Mouse (Mus musculus): ENCODE measurements around the gene Grip1. TPM values are rescaled to one million over a fixed set of nuclear protein-coding genes. Genes with fewer than 3 reads are reported as not detected.

Gene Grip1
- polyA plus RNA-seq, 1 experiment: 5.0 TPM

DNA sequence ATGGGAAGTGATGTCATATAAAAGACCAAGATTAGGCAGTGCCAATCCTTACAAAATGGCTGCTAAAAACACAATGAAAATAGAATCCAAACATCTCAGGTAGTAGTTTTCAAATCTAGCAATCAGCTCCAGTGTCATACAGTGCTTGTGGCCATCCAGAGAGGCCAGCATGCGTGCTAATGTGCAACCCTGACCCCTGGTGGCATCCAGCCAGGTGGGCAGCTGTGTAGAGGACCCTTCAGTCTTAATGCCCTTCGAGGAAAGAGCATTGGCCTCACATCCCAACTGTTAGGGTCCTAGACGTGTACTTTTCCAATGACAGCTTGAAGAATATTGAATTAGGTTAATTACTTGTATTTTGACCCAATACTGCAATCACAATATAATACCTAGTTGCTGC lies 624.2 kb downstream of the Grip1 start:
- no peak for TF ChIP-seq CTCF (IDR thresholded peaks at IDR 0.05; ENCODE audit: borderline replicate concordance, insufficient read depth, low read depth, low read length)
- TF ChIP-seq POLR2A (IDR thresholded peaks at IDR 0.05; ENCODE audit: borderline replicate concordance, insufficient read depth, low read length): no peak
- Histone ChIP-seq H3K27ac (ENCODE audit: insufficient read depth, low read length) (no peak overlapping the region), H3K4me1 (ENCODE audit: control insufficient read depth, insufficient read depth, low read length) (no peaks in the 10 kb centered on the region), H3K27me3 (ENCODE audit: control insufficient read depth, insufficient read depth, low read length) (no peaks in the 10 kb centered on the region), H3K4me3 (replicated peaks; ENCODE audit: insufficient read depth, low read depth, low read length) (no peak overlapping the region)
- WGBS: 59% methylated on average over 3 of the region's 3 CpGs
- no peak for DNase-seq

DNA sequence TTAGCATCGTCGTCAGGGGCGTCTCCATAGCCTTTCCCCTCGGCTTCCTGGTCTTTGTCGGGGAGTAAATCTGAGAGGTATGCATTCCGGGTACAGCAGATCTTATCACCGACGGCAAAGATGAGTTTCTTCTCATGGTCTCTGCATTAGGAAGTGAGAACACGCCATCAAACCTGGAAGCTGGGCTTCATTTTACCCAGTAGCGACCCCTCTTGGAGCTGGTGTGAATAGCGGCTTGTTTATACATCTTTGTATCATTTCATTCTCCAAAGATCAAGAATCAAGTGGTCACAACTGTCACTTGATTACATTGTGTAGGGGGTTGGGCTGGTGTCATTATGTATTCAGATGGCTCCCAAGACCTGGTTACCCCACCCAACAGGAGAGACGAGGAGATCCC lies 638.9 kb downstream of the Grip1 start:
- H3K27me3 ChIP-seq (ENCODE audit: control insufficient read depth, insufficient read depth, low read length): no peaks in the 10 kb centered on the region; the same call in 1 of the 2 replicates
- H3K4me3 ChIP-seq (replicated peaks; ENCODE audit: insufficient read depth, low read depth, low read length): no peak overlapping the region
- no peak for DNase-seq
- TF ChIP-seq CTCF (IDR thresholded peaks at IDR 0.05; ENCODE audit: borderline replicate concordance, insufficient read depth, low read depth, low read length) (no peak), POLR2A (IDR thresholded peaks at IDR 0.05; ENCODE audit: borderline replicate concordance, insufficient read depth, low read length) (no peak)
- H3K27ac ChIP-seq (ENCODE audit: insufficient read depth, low read length): no peak overlapping the region
- H3K4me1 ChIP-seq (ENCODE audit: control insufficient read depth, insufficient read depth, low read length): no peaks in the 10 kb centered on the region
- WGBS: 88% methylated on average over 12 of the region's 12 CpGs

DNA sequence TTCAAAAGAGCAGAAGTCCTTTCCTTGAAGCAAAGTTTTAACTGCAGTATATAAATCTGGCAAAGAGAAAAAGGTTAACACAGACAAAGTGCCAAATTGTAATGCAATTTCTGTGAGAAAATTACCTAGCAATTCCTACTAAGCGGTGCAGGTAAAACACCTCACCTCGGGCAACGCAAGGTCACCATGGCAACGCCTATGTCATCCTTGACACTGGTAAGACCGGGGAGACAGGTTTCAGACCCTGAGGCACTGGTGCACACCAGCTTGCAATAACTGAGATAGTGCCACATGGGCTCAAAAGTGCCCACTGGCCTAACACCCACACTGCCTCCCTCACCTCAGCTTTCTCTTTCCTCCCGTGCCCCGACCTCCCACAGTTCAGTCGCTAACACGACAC lies 641.5 kb downstream of the Grip1 start:
- no peak overlapping the region for H3K4me3 ChIP-seq (replicated peaks; ENCODE audit: insufficient read depth, low read depth, low read length)
- TF ChIP-seq POLR2A (IDR thresholded peaks at IDR 0.05; ENCODE audit: borderline replicate concordance, insufficient read depth, low read length) (no peak), CTCF (IDR thresholded peaks at IDR 0.05; ENCODE audit: borderline replicate concordance, insufficient read depth, low read depth, low read length) (no peak)
- no peaks in the 10 kb centered on the region; the same call in 1 of the 2 replicates for H3K27me3 ChIP-seq (ENCODE audit: control insufficient read depth, insufficient read depth, low read length)
- H3K4me1 ChIP-seq (ENCODE audit: control insufficient read depth, insufficient read depth, low read length): no peaks in the 10 kb centered on the region
- no peak for DNase-seq
- H3K27ac ChIP-seq (ENCODE audit: insufficient read depth, low read length): no peak overlapping the region
- WGBS: 93% methylated on average over 9 of the region's 9 CpGs

- H3K27me3 ChIP-seq (ENCODE audit: control insufficient read depth, insufficient read depth, low read length): no peaks in the 10 kb centered on the region; the same call in 1 of the 2 replicates
- WGBS: 95% methylated on average over 5 of the region's 5 CpGs
- no peak for DNase-seq
These were observed 642.1 kb downstream of the Grip1 start for GRCm38 (mm10) chr10:120095716-120096115.

DNA sequence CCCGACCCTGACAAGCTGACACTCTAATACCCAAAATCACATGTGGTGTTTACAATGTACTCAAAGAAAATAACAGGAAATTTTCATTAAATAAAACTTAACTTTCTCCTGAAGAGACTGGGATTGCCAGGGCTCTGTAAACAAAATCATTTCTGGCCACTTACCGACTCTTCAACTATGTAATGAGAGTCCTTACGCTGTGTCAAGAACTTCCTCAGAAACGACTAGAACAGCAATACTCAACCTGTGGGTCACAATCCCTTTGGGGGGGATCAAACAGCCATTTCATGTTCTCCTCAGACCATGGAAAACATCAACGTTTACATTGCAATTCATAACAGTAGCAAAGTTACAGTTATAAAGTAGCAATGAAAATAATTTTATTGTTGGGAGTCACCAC lies 643.9 kb downstream of the Grip1 start:
- no peaks in the 10 kb centered on the region; the same call in 1 of the 2 replicates for H3K27me3 ChIP-seq (ENCODE audit: control insufficient read depth, insufficient read depth, low read length)
- WGBS: 93% methylated on average over 5 of the region's 5 CpGs
- no peak for TF ChIP-seq CTCF (IDR thresholded peaks at IDR 0.05; ENCODE audit: borderline replicate concordance, insufficient read depth, low read depth, low read length)
- H3K4me3 ChIP-seq (replicated peaks; ENCODE audit: insufficient read depth, low read depth, low read length): no peak overlapping the region
- no peak overlapping the region for H3K27ac ChIP-seq (ENCODE audit: insufficient read depth, low read length)
- no peak for DNase-seq
- H3K4me1 ChIP-seq (ENCODE audit: control insufficient read depth, insufficient read depth, low read length): no peaks in the 10 kb centered on the region

More at GRCm38 (mm10) chr10:120095716-120096115, 642.1 kb downstream of the Grip1 start:
- Histone ChIP-seq H3K4me3 (replicated peaks; ENCODE audit: insufficient read depth, low read depth, low read length) (no peak overlapping the region), H3K27ac (ENCODE audit: insufficient read depth, low read length) (no peak overlapping the region), H3K4me1 (ENCODE audit: control insufficient read depth, insufficient read depth, low read length) (no peaks in the 10 kb centered on the region)
- no peak for TF ChIP-seq CTCF (IDR thresholded peaks at IDR 0.05; ENCODE audit: borderline replicate concordance, insufficient read depth, low read depth, low read length)
- TF ChIP-seq POLR2A (IDR thresholded peaks at IDR 0.05; ENCODE audit: borderline replicate concordance, insufficient read depth, low read length): no peak

DNA sequence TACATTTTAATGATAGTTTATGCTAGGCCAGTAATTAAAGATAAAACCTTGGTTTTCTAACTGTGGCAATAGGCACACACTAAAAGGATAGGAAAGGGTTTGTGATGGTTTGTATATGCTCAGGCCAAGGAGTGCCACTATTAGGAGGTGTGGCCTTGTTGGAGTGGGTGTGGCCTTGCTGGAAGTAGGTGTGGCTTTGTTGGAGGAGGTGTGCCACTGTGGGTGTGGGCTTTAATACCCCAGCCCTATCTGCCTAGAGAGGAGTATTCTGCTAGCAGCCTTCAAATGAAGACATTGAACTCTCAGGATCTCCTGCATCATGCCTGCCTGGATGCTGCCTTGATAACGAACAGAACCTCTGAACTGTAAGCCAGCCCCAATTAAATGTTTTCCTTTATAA lies 647.2 kb downstream of the Grip1 start:
- no peaks in the 10 kb centered on the region for H3K4me1 ChIP-seq (ENCODE audit: control insufficient read depth, insufficient read depth, low read length)
- no peak overlapping the region for H3K27ac ChIP-seq (ENCODE audit: insufficient read depth, low read length)
- H3K4me3 ChIP-seq (replicated peaks; ENCODE audit: insufficient read depth, low read depth, low read length): no peak overlapping the region
- TF ChIP-seq CTCF (IDR thresholded peaks at IDR 0.05; ENCODE audit: borderline replicate concordance, insufficient read depth, low read depth, low read length) (no peak), POLR2A (IDR thresholded peaks at IDR 0.05; ENCODE audit: borderline replicate concordance, insufficient read depth, low read length) (no peak)
- H3K27me3 ChIP-seq (ENCODE audit: control insufficient read depth, insufficient read depth, low read length): no peaks in the 10 kb centered on the region
- 83% methylated on average over 1 of the region's 1 CpGs for WGBS
- no peak for DNase-seq

DNA sequence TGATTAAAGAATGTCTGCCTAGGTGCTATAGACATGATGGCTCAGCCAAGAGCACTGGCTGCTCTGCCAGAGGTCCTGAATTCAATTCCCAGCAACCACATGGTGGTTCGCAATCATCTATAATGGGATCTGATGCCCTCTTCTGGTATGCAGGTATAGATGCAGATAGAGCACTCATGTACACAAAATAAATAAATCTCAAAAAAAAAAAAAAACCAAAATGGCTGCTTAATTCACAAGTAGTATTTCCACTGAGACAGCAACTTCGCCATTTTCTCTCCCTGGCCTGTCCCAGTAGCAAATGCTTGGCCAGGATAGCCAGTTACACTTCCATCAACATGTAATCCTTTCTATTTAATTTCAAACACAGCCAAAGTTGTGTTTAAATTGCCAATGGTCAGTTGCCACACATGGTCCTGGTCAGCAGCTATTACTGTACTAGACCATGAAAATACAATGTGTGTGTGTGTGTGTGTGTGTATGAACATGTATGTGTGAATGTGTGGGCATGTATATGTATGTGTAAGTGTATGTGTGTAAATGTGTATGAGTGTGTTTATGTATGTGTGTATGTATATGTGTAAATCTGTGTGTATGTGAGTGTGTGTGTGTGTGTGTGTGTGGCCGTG lies 658.2 kb downstream of the Grip1 start:
- WGBS: 75% methylated on average over 3 of the region's 3 CpGs

More for the DNA sequence above, 658.2 kb downstream of the Grip1 start:
- no peaks in the 10 kb centered on the region for H3K27me3 ChIP-seq (ENCODE audit: control insufficient read depth, insufficient read depth, low read length)
- no peaks in the 10 kb centered on the region for H3K4me1 ChIP-seq (ENCODE audit: control insufficient read depth, insufficient read depth, low read length)
- TF ChIP-seq POLR2A (IDR thresholded peaks at IDR 0.05; ENCODE audit: borderline replicate concordance, insufficient read depth, low read length) (no peak), CTCF (IDR thresholded peaks at IDR 0.05; ENCODE audit: borderline replicate concordance, insufficient read depth, low read depth, low read length) (no peak)
- peak overlapping the region; percentile 97 for H3K4me3 ChIP-seq (replicated peaks; ENCODE audit: insufficient read depth, low read depth, low read length)
- H3K27ac ChIP-seq (ENCODE audit: insufficient read depth, low read length): no peak overlapping the region
- no peak for DNase-seq
